Mouse (Mus musculus) embryonic fibroblast, embryonic 13.5 days (primary cell): ENCODE measurements at regions not wholly inside any gene's neighbourhood (a gene's known extent, or its start where the extent isn't known, plus 50 kb on each side); places are given as distances from the start of the nearest gene placed in this dataset.

Experiments used
- CTCF ChIP-seq: IDR thresholded peaks from 2 replicates; pipeline ENCODE4 v1.5.1; 2011; ENCODE audit warnings: mild to moderate bottlenecking, control low read depth, low read length, moderate library complexity, borderline replicate concordance; ENCODE audit not compliant: insufficient read depth
- POLR2A ChIP-seq: IDR thresholded peaks from 2 replicates; pipeline ENCODE4 v1.6.1; 2011; ENCODE audit warnings: low read depth, mild to moderate bottlenecking, control low read depth, low read length, moderate library complexity

- TF ChIP-seq CTCF (no peak), POLR2A (no peak)
These were observed 362.4 kb downstream of the Meis1 start for GRCm38 (mm10) chr11:18656358-18656757.
